ENCODE assay signal across 9 mouse cellular contexts in genomic region chr6:94283318-94284061, GRCm38 (mm10). TPM values are rescaled to one million over a fixed set of nuclear protein-coding genes. Genes with fewer than 3 reads are reported as not detected.
DNase-seq lines count a peak whose midpoint lies in the region; ATAC-seq and TF ChIP-seq lines count a peak whose summit lies in the region.
"Had no signal": no experiment of that assay in that cellular context is flagged by ENCODE, and none has a peak within 500 bp of the region (broad histone marks: within the 10 kb centered on the region; RNA-seq: fewer than 3 reads in every experiment).

TSS of gene Magi1 (minus strand) at chr6:94283917.

- H3K4me3 ChIP-seq in brown adipose tissue, adult 24 weeks (ENCODE audit: insufficient read depth, low read depth, low read length), result peak within 1 kb of the TSS; percentile 78
- peak within 1 kb of the TSS; percentile 87 for H3K4me3 ChIP-seq in forebrain, embryonic 11.5 days (ENCODE audit: low read depth, low read length)
- H3K4me3 ChIP-seq in heart, embryonic 15.5 days, result peak within 1 kb of the TSS; percentile 76
- H3K4me3 ChIP-seq in liver, adult 2 months (ENCODE audit: insufficient read depth, low read depth, low read length), result peak within 1 kb of the TSS; percentile 96
- H3K4me3 ChIP-seq in stomach, embryonic 14.5 days (ENCODE audit: low read depth, low read length), result peak within 1 kb of the TSS; percentile 82

- peak; percentile 30 for DNase-seq in CD4-positive helper T cell, adult 2 months (ENCODE audit: low read depth, low spot score)
- DNase-seq in forebrain, embryonic 11.5 days (ENCODE audit: low spot score), result peak; percentile 99
- DNase-seq in kidney, postnatal 10 days, result peak; percentile 96
- DNase-seq in liver, adult 2 months (ENCODE audit: extremely low read depth, low read depth, low spot score), result peak; percentile 67
- peak; percentile 13 to 32 for DNase-seq in natural killer cell, adult 2 months (ENCODE audit: low spot score in 2 of 2)

- peak within 1 kb of the TSS; percentile 84 for H3K4me2 ChIP-seq in forebrain, embryonic 11.5 days (ENCODE audit: low read depth, low read length, severe bottlenecking)
- peak within 1 kb of the TSS; percentile 96 for H3K4me2 ChIP-seq in heart, embryonic 15.5 days
- peak within 1 kb of the TSS; percentile 94 for H3K4me2 ChIP-seq in stomach, embryonic 14.5 days (replicated peaks; ENCODE audit: low read depth, low read length)

- TF ChIP-seq POLR2A in liver, adult 2 months (IDR thresholded peaks at IDR 0.05; ENCODE audit: extremely low read depth, insufficient read depth, low read length), result 0 out of 2 replicates have a peak, but pooled peaks have one; percentile 26

- H3K9ac ChIP-seq in forebrain, embryonic 11.5 days (ENCODE audit: low read length), result peak within 1 kb of the TSS; percentile 88
- peak within 1 kb of the TSS; percentile 83 for H3K9ac ChIP-seq in heart, embryonic 15.5 days
- peak within 1 kb of the TSS; percentile 99 for H3K9ac ChIP-seq in liver, adult 2 months (ENCODE audit: low read depth, low read length)
- H3K9ac ChIP-seq in stomach, embryonic 14.5 days (replicated peaks; ENCODE audit: low read depth, low read length), result peak within 1 kb of the TSS; percentile 62

- peak; percentile 93 for ATAC-seq in forebrain, embryonic 11.5 days (replicated peaks; ENCODE audit: low FRiP score)
- ATAC-seq in heart, embryonic 15.5 days (replicated peaks; ENCODE audit: insufficient number of reproducible peaks, insufficient read depth, low FRiP score, low read depth), result peak; percentile 96
- ATAC-seq in stomach, embryonic 14.5 days (ENCODE audit: insufficient number of reproducible peaks, insufficient read depth, low FRiP score, low read depth), result peak; percentile 95

- peaks cover under 1% of the 10 kb centered on the region; the same call in 1 of the 2 replicates for H3K9me3 ChIP-seq in forebrain, embryonic 11.5 days (ENCODE audit: control insufficient read depth, low read length)
- H3K9me3 ChIP-seq in heart, embryonic 15.5 days (replicated peaks), result no peaks in the 10 kb centered on the region
- peaks cover 3% of the 10 kb centered on the region for H3K9me3 ChIP-seq in stomach, embryonic 14.5 days (ENCODE audit: control insufficient read depth, low read depth, low read length)

- TF ChIP-seq CTCF in liver, adult 2 months (IDR thresholded peaks at IDR 0.05; ENCODE audit: low read depth, low read length), result no peak

- no peaks in the 10 kb centered on the region for H3K36me3 ChIP-seq in forebrain, embryonic 11.5 days (ENCODE audit: control insufficient read depth, insufficient read depth, low read length)
- H3K36me3 ChIP-seq in heart, embryonic 15.5 days, result no peaks in the 10 kb centered on the region
- no peaks in the 10 kb centered on the region for H3K36me3 ChIP-seq in liver, adult 2 months (ENCODE audit: control insufficient read depth, insufficient read depth, low read length)
- no peaks in the 10 kb centered on the region for H3K36me3 ChIP-seq in stomach, embryonic 14.5 days (ENCODE audit: control insufficient read depth, insufficient read depth, low read length)

- no peaks in the 10 kb centered on the region for H3K27me3 ChIP-seq in forebrain, embryonic 11.5 days (ENCODE audit: control insufficient read depth, insufficient read depth, low read length)
- H3K27me3 ChIP-seq in heart, embryonic 15.5 days, result no peaks in the 10 kb centered on the region
- H3K27me3 ChIP-seq in liver, adult 2 months (ENCODE audit: control insufficient read depth, insufficient read depth, low read length), result no peaks in the 10 kb centered on the region
- H3K27me3 ChIP-seq in stomach, embryonic 14.5 days (ENCODE audit: control insufficient read depth, insufficient read depth, low read length), result no peaks in the 10 kb centered on the region

- under 1% methylated on average over 76 of the region's 86 CpGs for WGBS in forebrain, embryonic 11.5 days
- under 1% methylated on average over 86 of the region's 86 CpGs for WGBS in heart, embryonic 15.5 days
- WGBS in liver, adult 2 months, result under 1% methylated on average over 86 of the region's 86 CpGs
- WGBS in stomach, embryonic 14.5 days, result under 1% methylated on average over 86 of the region's 86 CpGs

- H3K27ac ChIP-seq in brown adipose tissue, adult 24 weeks (replicated peaks; ENCODE audit: low read depth, low read length), result peak within 1 kb of the TSS; percentile 63
- H3K27ac ChIP-seq in forebrain, embryonic 11.5 days (ENCODE audit: low read depth, low read length), result peak within 1 kb of the TSS; percentile 95
- H3K27ac ChIP-seq in heart, embryonic 15.5 days, result peak within 1 kb of the TSS; percentile 98
- H3K27ac ChIP-seq in liver, adult 2 months (replicated peaks; ENCODE audit: insufficient read depth, low read depth, low read length), result peak within 1 kb of the TSS; percentile 98
- H3K27ac ChIP-seq in stomach, embryonic 14.5 days (ENCODE audit: low read length), result peak within 1 kb of the TSS; percentile 99

- peaks cover 5% of the 10 kb centered on the region; the same call in 1 of the 2 replicates for H3K4me1 ChIP-seq in brown adipose tissue, adult 24 weeks (ENCODE audit: control insufficient read depth, insufficient read depth, insufficient read length, low read length)
- H3K4me1 ChIP-seq in forebrain, embryonic 11.5 days (replicated peaks; ENCODE audit: control insufficient read depth, insufficient read depth, low read length), result peaks cover 5% of the 10 kb centered on the region; the same call in 1 of the 2 replicates
- H3K4me1 ChIP-seq in heart, embryonic 15.5 days (replicated peaks), result peaks cover 26% of the 10 kb centered on the region
- H3K4me1 ChIP-seq in liver, adult 2 months (ENCODE audit: control insufficient read depth, insufficient read depth, low read length), result 0 out of 2 replicates have a peak, but pooled peaks cover 6% of the 10 kb centered on the region
- H3K4me1 ChIP-seq in stomach, embryonic 14.5 days (ENCODE audit: control insufficient read depth, insufficient read depth, low read length), result peaks cover 12% of the 10 kb centered on the region

- H3K79me2 ChIP-seq in liver, adult 2 months (ENCODE audit: control insufficient read depth, insufficient read depth, low read length), result peaks cover 20% of the 10 kb centered on the region

RNA-seq across cellular contexts. Expression of gene Magi1, which starts in this region (rescaled TPM):
- 3.3 and 4.5 TPM in 2 replicates for polyA plus RNA-seq in brown adipose tissue, adult 24 weeks (2012; ENCODE audit: insufficient read depth, insufficient read length, missing spikeins)
- polyA plus RNA-seq in forebrain, embryonic 11.5 days (2014; fragmentation: Nextera tagmentation; extraction: Ambion mirVana), result 42.1 and 44.3 TPM in 2 replicates
- polyA plus RNA-seq in heart, embryonic 15.5 days (2015; fragmentation: Nextera tagmentation; extraction: Ambion mirVana), result 6.7 and 7.5 TPM in 2 replicates
- total RNA-seq in liver, adult 2 months (2014; rRNA removed), result 17.4 and 17.7 TPM in 2 replicates
- polyA plus RNA-seq in liver, adult 2 months (2012; rRNA removed), result 4.4 and 4.9 TPM in 2 replicates
- 12.4 and 15.0 TPM in 2 replicates for polyA plus RNA-seq in stomach, embryonic 14.5 days (2014; fragmentation: Nextera tagmentation; extraction: Ambion mirVana)
- total RNA-seq: MEL had no signal

Comparison
In these comparisons a context has a peak if more than half of its experiments do, and no peak if none do; other contexts are left out.
1. Peak in every context shown above with its lines: DNase-seq, ATAC-seq, H3K4me3 ChIP-seq and H3K27ac ChIP-seq.
2. DNase-seq: peak in every context shown above with its lines; median percentile 99 in forebrain, embryonic 11.5 days; 96 in kidney, postnatal 10 days; 67 in liver, adult 2 months; 30 in CD4-positive helper T cell, adult 2 months; 22 in natural killer cell, adult 2 months.